Mouse (Mus musculus): ENCODE data around the gene Pbsn.
"Not testable (repeated sequence)": the region's sequence is repeated elsewhere in the genome, so short reads cannot be mapped to it uniquely, and the experiment has no call there.

Pbsn gene

DNA sequence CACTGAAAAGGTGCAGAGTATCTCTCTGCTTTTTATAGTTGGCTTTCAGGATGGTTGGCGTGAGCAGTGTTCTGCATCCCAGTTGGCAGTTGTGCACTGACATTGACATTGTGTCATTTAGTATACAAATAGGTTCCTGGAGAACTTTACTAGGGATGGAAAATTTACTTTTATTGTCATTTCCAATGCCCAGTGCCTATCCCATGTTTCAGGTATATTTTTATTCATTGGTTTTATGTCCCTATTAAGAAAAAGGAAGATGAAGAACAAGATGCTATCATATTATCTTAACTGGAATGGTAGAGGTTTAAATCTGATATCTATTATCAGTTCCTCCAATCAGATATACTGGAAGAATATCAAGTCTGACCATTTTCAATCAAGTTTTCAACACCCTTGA is at the start of gene Pbsn:
TSS of gene Pbsn (minus strand) at position 101 of the 400 bp plus-strand sequence.
- no peak for DNase-seq (ENCODE audit: low spot score in 2 of 2)

GRCm38 (mm10) chrX:77880033-77880432 is 26.6 kb upstream of the Pbsn start:
- DNase-seq (ENCODE audit: low spot score in 2 of 2): not testable (repeated sequence)

DNA sequence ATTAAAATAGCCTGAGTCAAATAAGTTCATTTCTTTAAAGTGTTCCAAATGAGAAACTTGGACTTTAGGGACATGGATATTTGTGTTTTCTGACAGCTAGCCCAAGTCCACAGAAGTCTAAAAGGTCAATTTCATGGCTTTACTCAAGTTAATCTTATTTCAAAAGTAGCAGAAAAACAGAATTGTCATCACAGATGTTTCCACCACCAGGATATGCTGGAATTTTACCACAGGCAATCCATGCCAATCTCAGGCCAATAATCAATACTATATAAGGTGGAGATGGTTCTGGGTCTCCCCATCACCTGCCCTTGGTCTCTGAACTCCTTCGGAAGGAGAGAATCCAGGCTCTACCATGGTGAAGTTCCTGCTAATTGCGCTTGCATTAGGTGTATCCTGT is 11.0 kb upstream of the Pbsn start, which contains the start of gene Gm14744:
TSS of gene Gm14744 (plus strand) at position 301 of the 400 bp plus-strand sequence.
- not testable (repeated sequence) for DNase-seq (ENCODE audit: low spot score in 2 of 2)

DNA sequence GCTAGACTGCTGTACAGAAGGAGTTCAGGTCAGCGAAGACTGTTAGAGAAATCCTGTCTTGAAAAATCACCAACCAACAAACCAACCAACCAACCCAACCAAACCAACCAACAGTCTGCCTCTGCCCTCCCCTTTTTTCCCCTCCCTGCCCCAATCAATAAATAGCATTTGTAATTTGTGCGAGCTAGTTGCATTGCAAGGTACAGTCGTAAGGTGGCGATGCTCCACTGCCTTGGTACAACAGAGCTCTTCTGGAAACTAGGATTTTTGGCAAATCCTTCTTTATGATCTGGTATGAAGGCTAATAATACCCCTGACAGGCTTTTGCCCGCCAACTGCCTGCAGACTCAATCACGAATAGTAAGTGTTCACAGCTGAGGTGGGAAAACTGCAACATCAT is 41.4 kb downstream of the Pbsn start:
- DNase-seq (ENCODE audit: low spot score in 2 of 2): no peak

DNA sequence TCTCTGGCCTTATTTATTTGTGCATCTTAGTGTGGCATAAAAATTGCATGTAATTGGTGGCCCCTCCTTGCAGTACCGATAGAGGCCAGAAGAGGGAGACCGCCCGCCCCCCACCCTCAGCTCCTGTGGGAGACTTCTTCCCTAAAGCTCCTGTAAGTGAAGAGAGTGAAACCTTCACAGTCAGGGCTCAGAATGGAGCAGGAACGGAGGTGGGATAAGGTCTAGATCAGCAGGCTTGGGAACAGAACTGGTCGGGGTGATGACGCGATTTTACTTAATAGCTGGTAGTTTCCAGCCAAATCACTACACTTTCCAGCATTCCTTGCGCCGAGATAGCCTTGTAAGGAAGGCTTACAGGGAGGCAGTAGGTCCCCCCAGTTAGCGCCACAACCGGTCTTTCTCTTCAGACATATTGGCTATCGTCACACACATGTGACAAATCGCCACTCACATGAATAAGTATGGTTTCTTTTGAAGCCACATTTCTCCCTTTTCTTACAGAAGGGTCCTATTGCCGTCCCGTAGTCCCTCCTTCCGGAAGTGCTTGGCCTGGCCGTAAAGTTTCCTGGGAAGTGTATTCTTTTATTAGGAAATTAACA is 42.7 kb downstream of the Pbsn start:
- peak; percentile 57 to 82 for DNase-seq (ENCODE audit: low spot score in 2 of 2)

DNA sequence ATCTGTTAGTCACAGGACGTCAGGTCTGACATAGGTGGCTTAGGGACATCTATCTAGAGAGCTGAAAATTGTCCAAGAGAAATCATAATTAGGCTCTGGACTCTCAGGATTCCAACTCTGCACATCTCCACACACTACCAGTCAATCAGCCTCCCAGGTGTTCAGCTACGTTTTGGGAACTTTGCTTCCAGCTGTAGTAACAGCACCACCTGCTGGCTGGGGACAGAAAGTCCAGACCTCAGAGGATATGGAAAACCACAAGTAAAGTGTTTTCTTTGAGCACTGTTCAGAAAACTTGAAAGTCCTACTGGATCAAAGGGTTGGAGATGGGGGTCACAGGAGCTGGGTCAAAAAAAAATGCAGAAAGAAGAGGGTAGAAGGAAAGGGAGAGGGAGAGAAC is 44.8 kb downstream of the Pbsn start:
- DNase-seq (ENCODE audit: low spot score in 2 of 2): peak in 1 of 2 experiments; percentile 9

GRCm38 (mm10) chrX:77802293-77802692 is 51.1 kb downstream of the Pbsn start:
- no peak for DNase-seq (ENCODE audit: low spot score in 2 of 2)

DNA sequence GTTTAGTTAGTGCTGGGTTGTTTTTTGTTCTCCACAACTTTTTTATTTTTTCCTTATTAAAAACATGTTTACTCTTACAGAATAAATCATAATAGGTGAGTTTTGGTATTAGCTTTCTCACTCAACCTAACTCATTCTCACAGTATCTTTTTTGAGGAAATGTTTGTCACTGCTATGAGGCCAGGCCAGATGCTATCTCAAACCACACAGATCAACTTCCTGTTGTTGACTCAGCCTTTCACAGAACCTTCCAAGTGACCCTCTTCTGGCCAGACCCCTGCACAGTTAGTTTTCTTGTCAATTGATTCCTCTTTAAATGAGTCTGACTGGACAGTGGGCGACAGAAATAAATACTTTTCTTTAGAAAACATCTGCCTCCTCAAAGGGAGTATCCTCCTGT is 51.9 kb downstream of the Pbsn start:
- no peak for DNase-seq (ENCODE audit: low spot score in 2 of 2)

DNA sequence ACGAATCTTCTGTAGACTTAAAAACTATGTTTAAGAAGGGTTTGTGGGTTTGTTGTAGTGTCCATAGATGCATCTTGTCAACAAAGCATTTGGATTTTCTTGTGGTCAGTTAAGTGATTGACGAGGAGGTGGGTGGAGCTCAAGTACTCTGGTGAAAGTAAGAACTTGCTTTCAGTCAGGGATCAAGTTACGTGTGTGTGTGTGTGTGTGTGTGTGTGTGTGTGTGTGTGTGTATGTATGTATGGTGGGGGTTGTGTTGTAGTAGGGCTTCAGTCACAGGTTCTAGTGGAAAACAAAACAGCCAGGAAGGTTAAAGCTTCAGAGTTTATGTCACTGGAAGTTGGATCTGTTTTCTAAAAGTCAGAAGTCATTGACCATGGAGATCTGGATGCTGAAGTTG is 53.9 kb downstream of the Pbsn start:
- DNase-seq (ENCODE audit: low spot score in 2 of 2): no peak

DNA sequence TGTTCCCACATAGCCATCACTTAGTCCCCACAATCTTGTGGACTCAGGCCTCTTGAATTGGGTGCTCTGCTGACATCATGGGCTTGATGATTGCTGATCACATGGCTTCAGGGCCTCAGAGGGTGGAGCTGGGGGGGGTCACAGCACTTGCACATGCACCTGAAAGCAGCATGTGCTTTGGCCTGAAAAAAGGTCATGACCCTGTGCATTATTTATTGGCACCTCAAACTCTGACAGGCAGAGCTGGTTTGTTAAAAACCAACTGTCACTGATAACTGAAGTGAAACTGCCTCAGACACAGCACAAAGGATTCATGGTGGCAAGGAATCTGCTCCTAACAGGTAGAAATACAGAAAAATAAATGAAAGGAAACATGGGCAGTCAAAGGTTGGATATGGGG is 55.6 kb downstream of the Pbsn start:
- DNase-seq (ENCODE audit: low spot score in 2 of 2): no peak

DNA sequence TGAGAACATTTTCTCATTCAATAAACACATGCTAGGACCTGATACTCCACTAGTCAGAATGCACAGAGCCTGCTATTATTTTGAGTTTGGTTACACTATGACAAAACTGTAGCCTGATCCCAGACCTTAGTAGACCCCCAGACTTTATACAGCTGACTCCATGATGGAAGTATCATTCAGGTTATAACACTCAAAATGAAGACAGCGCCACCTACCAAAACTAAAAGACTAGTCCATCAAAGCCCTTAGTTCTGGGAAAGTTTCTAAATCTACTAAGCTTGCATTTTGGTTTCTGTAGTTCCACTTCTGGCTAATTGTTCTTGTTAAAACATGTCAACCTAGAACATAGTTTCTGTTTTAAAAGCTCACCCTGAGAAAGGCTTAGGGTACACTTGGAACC is 56.5 kb downstream of the Pbsn start:
- no peak for DNase-seq (ENCODE audit: low spot score in 2 of 2)

GRCm38 (mm10) chrX:77796238-77796835 is 57.1 kb downstream of the Pbsn start, which contains the start of gene Prkx:
Prkx (minus strand) TSS chrX:77796278.
- peak; percentile 47 to 61 for DNase-seq (ENCODE audit: low spot score in 2 of 2)

GRCm38 (mm10) chrX:77795858-77796174 is 57.6 kb downstream of the Pbsn start:
- DNase-seq (ENCODE audit: low spot score in 2 of 2): peak; percentile 91

- peak in 1 of 2 experiments; percentile 36 for DNase-seq (ENCODE audit: low spot score in 2 of 2)
Observed at GRCm38 (mm10) chrX:77794962-77795857, 58.2 kb downstream of the Pbsn start.

- no peak for DNase-seq (ENCODE audit: low spot score in 2 of 2)
Observed at GRCm38 (mm10) chrX:77788675-77789074, 64.7 kb downstream of the Pbsn start.
